Mouse (Mus musculus): Measurements from ENCODE around the gene Igf2bp2.

DNA sequence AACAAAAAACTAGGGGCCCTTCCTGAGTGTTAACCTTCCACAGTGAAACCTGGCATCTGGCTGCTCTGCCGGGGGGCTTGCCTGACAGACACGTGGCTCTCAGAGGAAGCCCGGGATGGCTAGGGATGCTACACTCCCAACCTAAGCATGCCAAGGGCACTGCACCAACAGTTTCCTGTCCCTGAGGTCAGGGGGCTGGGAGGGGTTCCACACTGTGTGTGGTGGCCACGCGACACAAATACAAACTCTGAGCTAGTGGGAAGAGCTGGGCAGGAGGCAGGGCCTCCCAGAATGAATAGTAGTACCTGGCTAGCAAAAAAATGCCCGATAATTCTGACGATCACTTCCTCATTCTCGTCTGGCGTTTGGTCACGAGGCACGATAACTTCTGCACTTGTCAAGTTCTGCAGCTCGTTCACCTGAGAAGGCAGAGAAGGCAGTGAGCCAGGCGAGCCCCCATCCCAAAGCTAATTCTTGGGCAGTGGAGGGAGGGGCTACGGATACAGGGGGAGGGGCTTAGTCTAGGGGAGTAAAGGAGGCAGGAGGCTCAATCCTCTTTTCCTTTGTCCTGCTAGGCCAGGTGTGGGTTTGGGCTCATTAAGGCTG, 101.4 kb downstream of the Igf2bp2 start:
- TF ChIP-seq CTCF (IDR thresholded peaks at IDR 0.05; ENCODE audit: low read depth) (no peak), EP300 (IDR thresholded peaks at IDR 0.05; ENCODE audit: low read depth) (no peak)

All from liver, postnatal 0 days (tissue).